Mouse (Mus musculus): ENCODE results near the gene Tnrc6c. TPM values are rescaled to one million over a fixed set of nuclear protein-coding genes. Genes with fewer than 3 reads are reported as not detected.

The Tnrc6c gene
- total and polyA plus RNA-seq, 3 experiments: 6.9 to 16.7 (median 12.8) TPM

GRCm38 (mm10) chr11:117781199-117781821 lies 127.2 kb downstream of the Tnrc6c start (continued):
- TF ChIP-seq ETS1 (conservative IDR thresholded peaks at IDR 0.05; ENCODE audit: low read depth, low read length) (peak; percentile 31; the same call in 1 of the 2 replicates), CHD2 (IDR thresholded peaks at IDR 0.05; ENCODE audit: low read length) (0 out of 2 replicates have a peak, but pooled peaks have one; percentile 17), USF2 (conservative IDR thresholded peaks at IDR 0.05; ENCODE audit: low read depth, low read length) (no peak), SMC3 (IDR thresholded peaks at IDR 0.05; ENCODE audit: low read depth, low read length) (no peak), IRF4 (IDR thresholded peaks at IDR 0.05; ENCODE audit: low read depth, low read length) (no peak)

GRCm38 (mm10) chr11:117781993-117782704 lies 128.1 kb downstream of the Tnrc6c start, which contains the start of the genes Tmc8 and Tmc6:
Gene Tmc8, plus strand, starts transcription at chr11:117782076.
Gene Tmc6, minus strand, starts transcription at chr11:117782198.
- dilution Hi-C loops (cut with MboI; ENCODE audit: extremely low pct_ligation_motif_present, extremely low pct_unique_long_range_greater_than_20kb, low sequenced_read_pairs): no loop called here
- no peaks in the 10 kb centered on the region for H3K27me3 ChIP-seq (replicated peaks)
- H3K27ac ChIP-seq (ENCODE audit: insufficient read depth, low read depth): peak within 1 kb of the TSS; percentile 50
- no peaks in the 10 kb centered on the region for H3K9me3 ChIP-seq (replicated peaks; ENCODE audit: low read length)
- H3K9ac ChIP-seq (ENCODE audit: insufficient read depth, low read depth): peak within 1 kb of the TSS; percentile 19
- H3K4me1 ChIP-seq (ENCODE audit: control insufficient read depth in 1 of 2, insufficient read depth in 2 of 2): peaks cover 8 to 57% of the 10 kb centered on the region in 2 experiments; a peak in 3 of 4 replicates
- peaks cover 8 to 44% of the 10 kb centered on the region in 2 experiments for H3K36me3 ChIP-seq (replicated peaks in 1 of 2; ENCODE audit: control insufficient read depth in 1 of 2, insufficient read depth in 1 of 2, low read length in 1 of 2)
- no peaks in the 10 kb centered on the region for H3K79me2 ChIP-seq (replicated peaks; ENCODE audit: control insufficient read depth, extremely low read depth, insufficient read depth, poor library complexity, severe bottlenecking)
- H3K4me2 ChIP-seq (ENCODE audit: insufficient read depth, low read depth, poor library complexity, severe bottlenecking): peak within 1 kb of the TSS; percentile 41
- TF ChIP-seq KAT2A (IDR thresholded peaks at IDR 0.05; ENCODE audit: insufficient replicate concordance, low read length) (no peak), ZKSCAN1 (IDR thresholded peaks at IDR 0.05; ENCODE audit: borderline replicate concordance, low read depth, low read length) (no peak), USF1 (IDR thresholded peaks at IDR 0.05; ENCODE audit: low read depth, low read length) (peak; percentile 85), GABPA (IDR thresholded peaks at IDR 0.05; ENCODE audit: insufficient replicate concordance, low read depth, low read length) (no peak), ETS1 (conservative IDR thresholded peaks at IDR 0.05; ENCODE audit: low read depth, low read length) (no peak), USF2 (conservative IDR thresholded peaks at IDR 0.05; ENCODE audit: low read depth, low read length) (peak; percentile 54), MEF2A (IDR thresholded peaks at IDR 0.05; ENCODE audit: borderline replicate concordance, low read depth, low read length) (no peak), POLR2AphosphoS2 (IDR thresholded peaks at IDR 0.05; ENCODE audit: low read depth, low read length) (no peak), POLR2A (IDR thresholded peaks at IDR 0.05; ENCODE audit: low read depth, low read length) (no peak; the same call in none of the 2 replicates), SIN3A (IDR thresholded peaks at IDR 0.05; ENCODE audit: low read length) (no peak), BHLHE40 (IDR thresholded peaks at IDR 0.05; ENCODE audit: low read depth, low read length) (peak; percentile 79), ZMIZ1 (IDR thresholded peaks at IDR 0.05; ENCODE audit: low read depth, low read length) (no peak), ELF1 (IDR thresholded peaks at IDR 0.05; ENCODE audit: low read depth, low read length) (peak; percentile 12; the same call in 1 of the 2 replicates), PAX5 (IDR thresholded peaks at IDR 0.05; ENCODE audit: low read length) (no peak)
- H3K4me3 ChIP-seq (replicated peaks in 1 of 3; ENCODE audit: low read depth in 2 of 3, low read length in 2 of 3, poor library complexity in 1 of 3): peak within 1 kb of the TSS; percentile 31 to 94 (median 71)
- in situ Hi-C loops (cut with MboI; ENCODE audit: low pct_ligation_motif_present, low pct_unique_long_range_greater_than_20kb, low sequenced_read_pairs): no loop called here
- DNase-seq (ENCODE audit: extremely low read depth): peak; percentile 27
